Mouse (Mus musculus) liver, embryonic 14.5 days (tissue): ENCODE measurements around the gene Rbm28. TPM values are rescaled to one million over a fixed set of nuclear protein-coding genes. Genes with fewer than 3 reads are reported as not detected.

ENCODE experiments used
- ATAC-seq: fragments of 200-750 bp; cut with Nextera tagmentation; 2 replicates; pipeline ENCODE4 v1.8.0; 2017; ENCODE audit warnings: moderate number of reproducible peaks, mild to moderate bottlenecking, moderate library complexity; ENCODE audit not compliant: insufficient read depth
- DNase-seq, 3 experiments: peaks; one replicate each; pipeline ENCODE4 v3.0.0-alpha.2; 2012 to 2013; ENCODE audit warnings: low read depth in 3 of 3, low spot score in 3 of 3
- H3K27ac ChIP-seq: fragments of 300-500 bp; sonication (generic); 2 replicates; pipeline ENCODE4 v1.5.1; 2014; ENCODE audit warnings: moderate library complexity, mild to moderate bottlenecking, control low read depth, inconsistent platforms
- H3K27me3 ChIP-seq: fragments of 300-500 bp; sonication (generic); 2 replicates; pipeline ENCODE4 v1.6.1; 2014; ENCODE audit warnings: mild to moderate bottlenecking, low read length, moderate library complexity; ENCODE audit not compliant: control insufficient read depth, insufficient read depth
- H3K36me3 ChIP-seq: fragments of 300-500 bp; sonication (generic); replicated peaks from 2 replicates; pipeline ENCODE4 v1.6.1; 2014; ENCODE audit warnings: low read depth; ENCODE audit not compliant: control insufficient read depth, insufficient read depth
- H3K4me1 ChIP-seq, 2 experiments: fragments of 200-500 bp in 1 of 2; fragments of 300-500 bp in 1 of 2; sonication (generic) in 1 of 2; replicated peaks; 2 replicates each; pipeline ENCODE4 v1.6.1; 2012 to 2014; ENCODE audit warnings: antibody characterized with exemption in 1 of 2, inconsistent platforms in 1 of 2, low read length in 1 of 2; ENCODE audit not compliant: control insufficient read depth in 2 of 2, insufficient read depth in 2 of 2
- H3K4me2 ChIP-seq: fragments of 300-500 bp; sonication (generic); 2 replicates; pipeline ENCODE4 v1.6.1; 2014; ENCODE audit warnings: low read depth, mild to moderate bottlenecking, control low read depth, moderate library complexity
- H3K4me3 ChIP-seq, 2 experiments: fragments of 200-500 bp in 1 of 2; fragments of 300-500 bp in 1 of 2; sonication (generic) in 1 of 2; 2 replicates each; pipeline ENCODE4 v1.5.1; 2012 to 2014; ENCODE audit warnings: low read depth in 2 of 2, low read length in 2 of 2, mild to moderate bottlenecking in 2 of 2, control low read depth in 1 of 2, inconsistent platforms in 1 of 2, moderate library complexity in 1 of 2; ENCODE audit not compliant: insufficient read depth in 1 of 2
- H3K9ac ChIP-seq: fragments of 300-500 bp; sonication (generic); replicated peaks from 2 replicates; pipeline ENCODE4 v1.6.1; 2014; ENCODE audit warnings: mild to moderate bottlenecking, control low read depth, moderate library complexity
- H3K9me3 ChIP-seq: fragments of 300-500 bp; sonication (generic); 2 replicates; pipeline ENCODE4 v1.6.1; 2016; ENCODE audit warnings: low read length, mixed read lengths; ENCODE audit not compliant: control insufficient read depth
- CTCF ChIP-seq: IDR thresholded peaks from 2 replicates; pipeline ENCODE4 v1.5.1; 2016; ENCODE audit warnings: antibody characterized with exemption, low read depth, control low read depth
- EP300 ChIP-seq: IDR thresholded peaks from 2 replicates; pipeline ENCODE4 v1.6.1; 2016; ENCODE audit warnings: antibody characterized with exemption, low read depth
- WGBS: fragments of 180-500 bp; shearing (Covaris S2); extraction: QIAGEN DNeasy Blood & Tissue Kit; methylation state at CpG from one replicate; pipeline ENCODE4 v1.1.7; 2014; ENCODE audit not compliant: insufficient replicate concordance; 5-methylcytosine and 5-hydroxymethylcytosine counted together
- polyA plus RNA-seq, 2 experiments: library from polyadenylated mRNA; depleted of rRNA in 1 of 2; stranded (reverse) in 1 of 2; unstranded in 1 of 2; fragments of >200 nt; fragmentation: Nextera tagmentation in 1 of 2; extraction: Ambion mirVana in 1 of 2; gene quantifications; 2 replicates each; pipeline versions ENCODE4 v1.2.1 to v1.2.3; 2012 to 2014

The Rbm28 gene
- polyA plus RNA-seq, 2 experiments: 9.9 to 11.6 TPM

GRCm38 (mm10) chr6:29160786-29161185 lies 4.0 kb downstream of the Rbm28 start:
- Histone ChIP-seq H3K4me2 (no peak overlapping the region), H3K36me3 (peaks cover 16% of the 10 kb centered on the region), H3K27me3 (peaks cover 3% of the 10 kb centered on the region), H3K27ac (no peak overlapping the region), H3K9ac (no peak overlapping the region), H3K4me1 (peaks cover 3 to 5% of the 10 kb centered on the region in 2 experiments; a peak in 3 of 4 replicates), H3K9me3 (no peaks in the 10 kb centered on the region), H3K4me3 (no peak overlapping the region)
- 79% methylated on average over 2 of the region's 2 CpGs for WGBS
- ATAC-seq (no peak), DNase-seq (no peak)
- no peak for TF ChIP-seq CTCF
- no peak for TF ChIP-seq EP300

- H3K27me3 ChIP-seq: no peaks in the 10 kb centered on the region
- WGBS: 78% methylated on average over 5 of the region's 5 CpGs
- TF ChIP-seq EP300 (no peak), CTCF (no peak)
- H3K27ac ChIP-seq: no peak overlapping the region
- H3K4me2 ChIP-seq: no peak overlapping the region
- no peak overlapping the region for H3K9ac ChIP-seq
- ATAC-seq (no peak), DNase-seq (no peak)
- no peaks in the 10 kb centered on the region for H3K4me1 ChIP-seq
- no peaks in the 10 kb centered on the region for H3K9me3 ChIP-seq
- no peak overlapping the region for H3K4me3 ChIP-seq
- peaks cover 33% of the 10 kb centered on the region for H3K36me3 ChIP-seq
Measured at GRCm38 (mm10) chr6:29156326-29156725, 8.5 kb downstream of the Rbm28 start.

- Histone ChIP-seq H3K4me1 (0 out of 4 replicates have a peak, but pooled peaks cover 0 to 2% of the 10 kb centered on the region in 2 experiments), H3K4me2 (no peak overlapping the region), H3K4me3 (no peak overlapping the region), H3K27ac (no peak overlapping the region), H3K36me3 (peaks cover 17% of the 10 kb centered on the region), H3K9me3 (no peaks in the 10 kb centered on the region), H3K27me3 (no peaks in the 10 kb centered on the region), H3K9ac (no peak overlapping the region)
- no peak for ATAC-seq
- TF ChIP-seq EP300 (no peak), CTCF (no peak)
- no peak for DNase-seq
- WGBS: 85% methylated on average over 1 of the region's 1 CpGs
Measured at GRCm38 (mm10) chr6:29150001-29150400, 14.8 kb downstream of the Rbm28 start.

- ATAC-seq (no peak), DNase-seq (no peak)
- Histone ChIP-seq H3K9ac (no peak overlapping the region), H3K4me3 (no peak overlapping the region), H3K36me3 (peaks cover 3% of the 10 kb centered on the region), H3K9me3 (no peaks in the 10 kb centered on the region), H3K27me3 (no peaks in the 10 kb centered on the region), H3K4me1 (0 out of 4 replicates have a peak, but pooled peaks cover 0 to 2% of the 10 kb centered on the region in 2 experiments), H3K4me2 (no peak overlapping the region), H3K27ac (no peak overlapping the region)
- 69% methylated on average over 5 of the region's 5 CpGs for WGBS
- TF ChIP-seq CTCF: no peak
- TF ChIP-seq EP300: no peak
Measured at GRCm38 (mm10) chr6:29147407-29148010, 17.3 kb downstream of the Rbm28 start.

- peaks cover 3% of the 10 kb centered on the region for H3K36me3 ChIP-seq
- no peaks in the 10 kb centered on the region for H3K27me3 ChIP-seq
- DNase-seq (no peak), ATAC-seq (no peak)
- H3K9ac ChIP-seq: no peak overlapping the region
- H3K4me1 ChIP-seq: 0 out of 4 replicates have a peak, but pooled peaks cover 0 to 2% of the 10 kb centered on the region in 2 experiments
- H3K4me2 ChIP-seq: no peak overlapping the region
- WGBS: 69% methylated on average over 7 of the region's 7 CpGs
- H3K4me3 ChIP-seq: no peak overlapping the region
- TF ChIP-seq EP300 (no peak), CTCF (no peak)
- H3K27ac ChIP-seq: no peak overlapping the region
- no peaks in the 10 kb centered on the region for H3K9me3 ChIP-seq
Measured at GRCm38 (mm10) chr6:29146641-29147040, 18.2 kb downstream of the Rbm28 start.
